Mouse (Mus musculus): ENCODE measurements around the gene Cenpv. TPM values are rescaled to one million over a fixed set of nuclear protein-coding genes. Genes with fewer than 3 reads are reported as not detected.
"Not testable (repeated sequence)": the region's sequence is repeated elsewhere in the genome, so short reads cannot be mapped to it uniquely, and the experiment has no call there.

Cenpv gene
- total and polyA plus RNA-seq, 3 experiments: 24.4 to 107 (median 33.6) TPM

DNA sequence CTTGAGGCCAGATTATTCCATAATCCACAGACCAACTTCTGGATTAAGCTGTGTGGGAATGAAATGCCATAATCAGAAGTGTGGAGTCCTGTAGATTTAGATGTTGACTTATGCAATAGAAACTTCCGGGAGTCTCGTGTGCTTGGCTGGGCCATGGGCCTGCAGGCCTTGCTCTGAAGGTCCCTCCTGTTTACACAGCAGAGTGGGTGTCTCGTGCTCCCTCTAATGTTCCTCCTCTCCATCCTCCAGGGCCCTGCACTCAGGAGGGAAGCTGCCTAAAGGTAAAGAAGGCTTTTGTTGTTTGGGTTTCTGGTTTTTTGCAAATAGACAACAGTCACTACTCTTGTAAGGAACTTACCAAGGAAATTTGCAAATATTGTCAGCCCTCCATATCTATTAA is 29.5 kb downstream of the Cenpv start:
- H3K4me1 ChIP-seq (ENCODE audit: control insufficient read depth in 1 of 2, insufficient read depth in 2 of 2): peaks cover 0 to 20% of the 10 kb centered on the region in 2 experiments; a peak in 2 of 4 replicates
- H3K79me2 ChIP-seq (replicated peaks; ENCODE audit: control insufficient read depth, extremely low read depth, insufficient read depth, poor library complexity, severe bottlenecking): no peaks in the 10 kb centered on the region
- DNase-seq (ENCODE audit: extremely low read depth): no peak
- H3K27me3 ChIP-seq (replicated peaks): no peaks in the 10 kb centered on the region
- H3K4me2 ChIP-seq (ENCODE audit: insufficient read depth, low read depth, poor library complexity, severe bottlenecking): no peak overlapping the region
- dilution Hi-C loops (cut with MboI; ENCODE audit: extremely low pct_ligation_motif_present, extremely low pct_unique_long_range_greater_than_20kb, low sequenced_read_pairs): no loop called here
- peaks cover 4% of the 10 kb centered on the region for H3K9me3 ChIP-seq (replicated peaks; ENCODE audit: low read length)
- H3K27ac ChIP-seq (ENCODE audit: insufficient read depth, low read depth): no peak overlapping the region
- H3K36me3 ChIP-seq (replicated peaks in 1 of 2; ENCODE audit: control insufficient read depth in 1 of 2, insufficient read depth in 1 of 2, low read length in 1 of 2): peaks cover 3 to 33% of the 10 kb centered on the region in 2 experiments
- no peak overlapping the region for H3K4me3 ChIP-seq (replicated peaks in 1 of 3; ENCODE audit: low read depth in 2 of 3, low read length in 2 of 3, poor library complexity in 1 of 3)
- TF ChIP-seq IRF4 (IDR thresholded peaks at IDR 0.05; ENCODE audit: low read depth, low read length): no peak
- no peak for TF ChIP-seq POLR2AphosphoS2 (IDR thresholded peaks at IDR 0.05; ENCODE audit: low read depth, low read length)
- no peak for TF ChIP-seq MAZ (IDR thresholded peaks at IDR 0.05; ENCODE audit: low read depth, low read length)
- no peak for TF ChIP-seq HCFC1 (IDR thresholded peaks at IDR 0.05; ENCODE audit: low read depth, low read length)
- no peak for TF ChIP-seq E2F4 (IDR thresholded peaks at IDR 0.05; ENCODE audit: insufficient replicate concordance, low read depth, low read length)
- no peak for TF ChIP-seq NELFE (IDR thresholded peaks at IDR 0.05; ENCODE audit: low read depth, low read length)
- no peak for TF ChIP-seq KAT2A (IDR thresholded peaks at IDR 0.05; ENCODE audit: insufficient replicate concordance, low read length)
- TF ChIP-seq MEF2A (IDR thresholded peaks at IDR 0.05; ENCODE audit: borderline replicate concordance, low read depth, low read length): no peak
- TF ChIP-seq MYC (IDR thresholded peaks at IDR 0.05; ENCODE audit: low read depth, low read length): no peak
- TF ChIP-seq SMC3 (IDR thresholded peaks at IDR 0.05; ENCODE audit: low read depth, low read length): no peak
- no peak for TF ChIP-seq MXI1 (IDR thresholded peaks at IDR 0.05; ENCODE audit: low read depth, low read length)
- TF ChIP-seq ELF1 (IDR thresholded peaks at IDR 0.05; ENCODE audit: low read depth, low read length): no peak
- TF ChIP-seq ZNF384 (IDR thresholded peaks at IDR 0.05; ENCODE audit: low read depth, low read length): no peak
- TF ChIP-seq ETS1 (conservative IDR thresholded peaks at IDR 0.05; ENCODE audit: low read depth, low read length): no peak
- H3K9ac ChIP-seq (ENCODE audit: insufficient read depth, low read depth): no peak overlapping the region
- in situ Hi-C loops (cut with MboI; ENCODE audit: low pct_ligation_motif_present, low pct_unique_long_range_greater_than_20kb, low sequenced_read_pairs): no loop called here

GRCm38 (mm10) chr11:62508816-62509215 is 30.2 kb downstream of the Cenpv start:
- H3K27ac ChIP-seq (ENCODE audit: insufficient read depth, low read depth): not testable (repeated sequence)

GRCm38 (mm10) chr11:62508365-62508764 is 30.7 kb downstream of the Cenpv start:
- in situ Hi-C loops (cut with MboI; ENCODE audit: low pct_ligation_motif_present, low pct_unique_long_range_greater_than_20kb, low sequenced_read_pairs); H3K27ac ChIP-seq (ENCODE audit: insufficient read depth, low read depth); dilution Hi-C loops (cut with MboI; ENCODE audit: extremely low pct_ligation_motif_present, extremely low pct_unique_long_range_greater_than_20kb, low sequenced_read_pairs); DNase-seq (ENCODE audit: extremely low read depth); H3K4me2 ChIP-seq (ENCODE audit: insufficient read depth, low read depth, poor library complexity, severe bottlenecking); H3K9me3 ChIP-seq (replicated peaks; ENCODE audit: low read length); H3K27me3 ChIP-seq (replicated peaks); H3K79me2 ChIP-seq (replicated peaks; ENCODE audit: control insufficient read depth, extremely low read depth, insufficient read depth, poor library complexity, severe bottlenecking); H3K9ac ChIP-seq (ENCODE audit: insufficient read depth, low read depth); H3K4me3 ChIP-seq (replicated peaks in 1 of 3; ENCODE audit: low read depth in 2 of 3, low read length in 2 of 3, poor library complexity in 1 of 3): not testable (repeated sequence)
- peaks cover 0 to 20% of the 10 kb centered on the region in 2 experiments; a peak in 2 of 4 replicates for H3K4me1 ChIP-seq (ENCODE audit: control insufficient read depth in 1 of 2, insufficient read depth in 2 of 2)
- peaks cover 3 to 35% of the 10 kb centered on the region in 2 experiments for H3K36me3 ChIP-seq (replicated peaks in 1 of 2; ENCODE audit: control insufficient read depth in 1 of 2, insufficient read depth in 1 of 2, low read length in 1 of 2)

More at GRCm38 (mm10) chr11:62508816-62509215, 30.2 kb downstream of the Cenpv start:
- dilution Hi-C loops (cut with MboI; ENCODE audit: extremely low pct_ligation_motif_present, extremely low pct_unique_long_range_greater_than_20kb, low sequenced_read_pairs); H3K9me3 ChIP-seq (replicated peaks; ENCODE audit: low read length); H3K79me2 ChIP-seq (replicated peaks; ENCODE audit: control insufficient read depth, extremely low read depth, insufficient read depth, poor library complexity, severe bottlenecking); H3K27me3 ChIP-seq (replicated peaks); H3K4me3 ChIP-seq (replicated peaks in 1 of 3; ENCODE audit: low read depth in 2 of 3, low read length in 2 of 3, poor library complexity in 1 of 3); DNase-seq (ENCODE audit: extremely low read depth); H3K4me2 ChIP-seq (ENCODE audit: insufficient read depth, low read depth, poor library complexity, severe bottlenecking); in situ Hi-C loops (cut with MboI; ENCODE audit: low pct_ligation_motif_present, low pct_unique_long_range_greater_than_20kb, low sequenced_read_pairs); H3K9ac ChIP-seq (ENCODE audit: insufficient read depth, low read depth): not testable (repeated sequence)
- peaks cover 3 to 34% of the 10 kb centered on the region in 2 experiments for H3K36me3 ChIP-seq (replicated peaks in 1 of 2; ENCODE audit: control insufficient read depth in 1 of 2, insufficient read depth in 1 of 2, low read length in 1 of 2)
- H3K4me1 ChIP-seq (ENCODE audit: control insufficient read depth in 1 of 2, insufficient read depth in 2 of 2): peaks cover 0 to 20% of the 10 kb centered on the region in 2 experiments; a peak in 2 of 4 replicates

Data from CH12.LX (cell line).